Mouse (Mus musculus) ovary, postnatal 10 days (tissue): Measurements from ENCODE around the gene Rapgef5.

Experiments used
- DNase-seq: peaks from one replicate; pipeline ENCODE4 v3.0.0; 2022; ENCODE audit warnings: low spot score

The Rapgef5 gene

GRCm38 (mm10) chr12:117531106-117531505 is 14.8 kb downstream of the Rapgef5 start:
- DNase-seq, result no peak

GRCm38 (mm10) chr12:117533176-117534086 is 17.2 kb downstream of the Rapgef5 start:
- DNase-seq, result no peak

- DNase-seq, result peak; percentile 6
Observed at GRCm38 (mm10) chr12:117534087-117534751, 17.9 kb downstream of the Rapgef5 start.

- no peak for DNase-seq
Observed at GRCm38 (mm10) chr12:117540352-117540751, 24.1 kb downstream of the Rapgef5 start.

GRCm38 (mm10) chr12:117545277-117545676 is 29.0 kb downstream of the Rapgef5 start:
- no peak for DNase-seq

- no peak for DNase-seq
Observed at GRCm38 (mm10) chr12:117553353-117553752, 37.1 kb downstream of the Rapgef5 start.

GRCm38 (mm10) chr12:117554612-117555063 is 38.4 kb downstream of the Rapgef5 start:
- no peak for DNase-seq

- no peak for DNase-seq
Observed at GRCm38 (mm10) chr12:117560450-117560849, 44.2 kb downstream of the Rapgef5 start.

- DNase-seq, result no peak
Observed at GRCm38 (mm10) chr12:117561411-117562059, 45.3 kb downstream of the Rapgef5 start.

- no peak for DNase-seq
Observed at GRCm38 (mm10) chr12:117562085-117562484, 45.8 kb downstream of the Rapgef5 start.

GRCm38 (mm10) chr12:117563859-117564258 is 47.6 kb downstream of the Rapgef5 start:
- DNase-seq, result no peak

- no peak for DNase-seq
Observed at GRCm38 (mm10) chr12:117566298-117566697, 50.0 kb downstream of the Rapgef5 start.

- no peak for DNase-seq
Observed at GRCm38 (mm10) chr12:117569671-117570070, 53.4 kb downstream of the Rapgef5 start.

GRCm38 (mm10) chr12:117584256-117584655 is 68.0 kb downstream of the Rapgef5 start:
- DNase-seq, result no peak

- no peak for DNase-seq
Observed at GRCm38 (mm10) chr12:117585390-117585789, 69.1 kb downstream of the Rapgef5 start.

GRCm38 (mm10) chr12:117586124-117586523 is 69.8 kb downstream of the Rapgef5 start:
- DNase-seq, result peak; percentile 19

- DNase-seq, result no peak
Observed at GRCm38 (mm10) chr12:117589186-117589585, 72.9 kb downstream of the Rapgef5 start.

- DNase-seq, result no peak
Observed at GRCm38 (mm10) chr12:117592019-117592418, 75.7 kb downstream of the Rapgef5 start.

- DNase-seq, result no peak
Observed at GRCm38 (mm10) chr12:117592583-117592982, 76.3 kb downstream of the Rapgef5 start.

- DNase-seq, result no peak
Observed at GRCm38 (mm10) chr12:117595179-117595578, 78.9 kb downstream of the Rapgef5 start.

GRCm38 (mm10) chr12:117598190-117598589 is 81.9 kb downstream of the Rapgef5 start:
- DNase-seq, result no peak

GRCm38 (mm10) chr12:117605966-117606365 is 89.7 kb downstream of the Rapgef5 start:
- no peak for DNase-seq

- DNase-seq, result no peak
Observed at GRCm38 (mm10) chr12:117612715-117613114, 96.4 kb downstream of the Rapgef5 start.
